Mouse (Mus musculus): Measurements from ENCODE around the gene Tnks1bp1. TPM values are rescaled to one million over a fixed set of nuclear protein-coding genes. Genes with fewer than 3 reads are reported as not detected.

Tnks1bp1 gene
- polyA plus RNA-seq, 1 experiment from 2014 or later: 7.7 TPM

GRCm38 (mm10) chr2:85106068-85106790 is 58.4 kb downstream of the Tnks1bp1 start:
- Histone ChIP-seq H3K36me3 (ENCODE audit: control insufficient read depth, insufficient read depth, low read length) (no peaks in the 10 kb centered on the region), H3K4me2 (ENCODE audit: low read length) (no peak overlapping the region), H3K27ac (replicated peaks in 1 of 2; ENCODE audit: control insufficient read depth in 1 of 2, insufficient read depth in 1 of 2, low read depth in 2 of 2, low read length in 2 of 2) (no peak overlapping the region), H3K4me3 (ENCODE audit: control insufficient read depth in 1 of 2, insufficient read depth in 1 of 2, low read depth in 1 of 2, low read length in 2 of 2) (no peak overlapping the region), H3K27me3 (ENCODE audit: control insufficient read depth, insufficient read depth, low read length) (no peaks in the 10 kb centered on the region), H3K9ac (ENCODE audit: low read length) (no peak overlapping the region), H3K4me1 (ENCODE audit: control insufficient read depth in 2 of 2, insufficient read depth in 2 of 2, low read length in 2 of 2) (peaks cover 11 to 14% of the 10 kb centered on the region in 2 experiments), H3K9me3 (ENCODE audit: control insufficient read depth, low read length) (peaks cover 2% of the 10 kb centered on the region; the same call in 1 of the 2 replicates)
- WGBS: 58% methylated on average over 7 of the region's 7 CpGs
- ATAC-seq (ENCODE audit: insufficient number of reproducible peaks, insufficient read depth, low FRiP score, low read depth): no peak

GRCm38 (mm10) chr2:85106941-85107340 is 59.1 kb downstream of the Tnks1bp1 start:
- no peak overlapping the region for H3K9ac ChIP-seq (ENCODE audit: low read length)
- no peak overlapping the region for H3K4me3 ChIP-seq (ENCODE audit: control insufficient read depth in 1 of 2, insufficient read depth in 1 of 2, low read depth in 1 of 2, low read length in 2 of 2)
- H3K27ac ChIP-seq (replicated peaks in 1 of 2; ENCODE audit: control insufficient read depth in 1 of 2, insufficient read depth in 1 of 2, low read depth in 2 of 2, low read length in 2 of 2): no peak overlapping the region
- WGBS: 54% methylated on average over 4 of the region's 4 CpGs
- no peaks in the 10 kb centered on the region for H3K9me3 ChIP-seq (ENCODE audit: control insufficient read depth, low read length)
- H3K4me1 ChIP-seq (ENCODE audit: control insufficient read depth in 2 of 2, insufficient read depth in 2 of 2, low read length in 2 of 2): peaks cover 11 to 14% of the 10 kb centered on the region in 2 experiments
- no peak overlapping the region for H3K4me2 ChIP-seq (ENCODE audit: low read length)
- ATAC-seq (ENCODE audit: insufficient number of reproducible peaks, insufficient read depth, low FRiP score, low read depth): no peak; the same call in 1 of the 2 replicates
- H3K27me3 ChIP-seq (ENCODE audit: control insufficient read depth, insufficient read depth, low read length): no peaks in the 10 kb centered on the region
- H3K36me3 ChIP-seq (ENCODE audit: control insufficient read depth, insufficient read depth, low read length): no peaks in the 10 kb centered on the region

DNA sequence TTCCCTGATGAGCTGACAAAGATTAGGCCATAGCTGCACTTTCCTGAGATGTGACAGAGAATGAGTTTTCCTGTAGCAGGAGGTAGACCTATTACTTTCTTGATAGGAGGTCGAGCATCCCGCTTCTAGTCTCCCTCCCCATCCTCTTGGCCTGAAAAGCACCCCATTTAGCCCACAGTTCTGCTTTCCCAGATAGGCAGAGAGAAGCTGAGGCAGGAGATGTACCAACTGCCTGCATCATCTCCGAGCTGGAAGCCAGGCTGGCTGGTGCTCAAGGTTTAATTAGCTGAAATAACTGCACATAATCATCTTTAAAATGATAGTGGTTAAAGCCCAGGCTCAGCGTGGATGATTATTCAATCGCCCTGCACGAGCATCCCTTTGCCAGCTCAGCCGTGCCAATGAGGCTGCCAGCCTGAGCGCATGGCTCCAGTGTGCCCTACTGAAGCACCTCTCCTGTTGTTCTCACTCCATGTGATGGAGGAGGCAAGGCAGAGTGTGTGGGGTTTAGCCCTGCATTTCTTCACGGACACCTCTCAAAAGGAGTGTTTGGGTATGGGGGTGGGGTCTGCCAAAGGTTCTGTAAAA is 62.6 kb downstream of the Tnks1bp1 start:
- Histone ChIP-seq H3K36me3 (ENCODE audit: control insufficient read depth, insufficient read depth, low read length) (no peaks in the 10 kb centered on the region), H3K4me3 (ENCODE audit: control insufficient read depth in 1 of 2, insufficient read depth in 1 of 2, low read depth in 1 of 2, low read length in 2 of 2) (no peak overlapping the region), H3K27ac (replicated peaks in 1 of 2; ENCODE audit: control insufficient read depth in 1 of 2, insufficient read depth in 1 of 2, low read depth in 2 of 2, low read length in 2 of 2) (no peak overlapping the region), H3K4me1 (ENCODE audit: control insufficient read depth in 2 of 2, insufficient read depth in 2 of 2, low read length in 2 of 2) (peaks cover 11 to 14% of the 10 kb centered on the region in 2 experiments), H3K4me2 (ENCODE audit: low read length) (no peak overlapping the region), H3K9me3 (ENCODE audit: control insufficient read depth, low read length) (no peaks in the 10 kb centered on the region), H3K27me3 (ENCODE audit: control insufficient read depth, insufficient read depth, low read length) (no peaks in the 10 kb centered on the region), H3K9ac (ENCODE audit: low read length) (no peak overlapping the region)
- no peak for ATAC-seq (ENCODE audit: insufficient number of reproducible peaks, insufficient read depth, low FRiP score, low read depth)
- 79% methylated on average over 9 of the region's 9 CpGs for WGBS

Other genes with a start within 250 kb of the Tnks1bp1 start
- gene Ube2l6, start 249.2 kb upstream of the Tnks1bp1 start, polyA plus RNA-seq (2014; fragmentation: Nextera tagmentation; extraction: Ambion mirVana): 59.4 and 82.6 TPM in 2 replicates
- gene Smtnl1, start 225.4 kb upstream of the Tnks1bp1 start, polyA plus RNA-seq (2014; fragmentation: Nextera tagmentation; extraction: Ambion mirVana): 0.11 and 0.19 TPM in 2 replicates
- 90.3 and 94.1 TPM in 2 replicates for gene Timm10, start 221.0 kb upstream of the Tnks1bp1 start, polyA plus RNA-seq (2014; fragmentation: Nextera tagmentation; extraction: Ambion mirVana)
- 9.2 and 10.5 TPM in 2 replicates for gene Slc43a1, start 209.2 kb upstream of the Tnks1bp1 start, polyA plus RNA-seq (2014; fragmentation: Nextera tagmentation; extraction: Ambion mirVana)
- gene Rtn4rl2, start 161.3 kb upstream of the Tnks1bp1 start, polyA plus RNA-seq (2014; fragmentation: Nextera tagmentation; extraction: Ambion mirVana): 2.2 TPM in 2 replicates
- gene Slc43a3, start 111.4 kb upstream of the Tnks1bp1 start, polyA plus RNA-seq (2014; fragmentation: Nextera tagmentation; extraction: Ambion mirVana): 33.7 and 34.2 TPM in 2 replicates
- gene Prg2, start 67.6 kb upstream of the Tnks1bp1 start, polyA plus RNA-seq (2014; fragmentation: Nextera tagmentation; extraction: Ambion mirVana): 0.58 TPM in 1 of 2 replicates, not detected in the other
- gene Prg3, start 59.8 kb upstream of the Tnks1bp1 start, polyA plus RNA-seq (2014; fragmentation: Nextera tagmentation; extraction: Ambion mirVana): not detected in 2 replicates
- gene Ssrp1, start 10.8 kb upstream of the Tnks1bp1 start, polyA plus RNA-seq (2014; fragmentation: Nextera tagmentation; extraction: Ambion mirVana): 124 and 130 TPM in 2 replicates
- 0.69 TPM in 1 of 2 replicates, not detected in the other for gene P2rx3, start 10.6 kb upstream of the Tnks1bp1 start, polyA plus RNA-seq (2014; fragmentation: Nextera tagmentation; extraction: Ambion mirVana)
- 26.2 and 26.8 TPM in 2 replicates for gene Aplnr, start 88.2 kb downstream of the Tnks1bp1 start, polyA plus RNA-seq (2014; fragmentation: Nextera tagmentation; extraction: Ambion mirVana)
- 0.20 and 0.53 TPM in 2 replicates for gene Lrrc55, start 149.2 kb downstream of the Tnks1bp1 start, polyA plus RNA-seq (2014; fragmentation: Nextera tagmentation; extraction: Ambion mirVana)